Mouse (Mus musculus): ENCODE results near the gene Rpl27a.

Rpl27a gene

GRCm38 (mm10) chr7:109525740-109526663, 7.1 kb downstream of the Rpl27a start:
- DNase-seq (ENCODE audit: low spot score in 2 of 2) = no peak

- no peak for DNase-seq (ENCODE audit: low spot score in 2 of 2)
These were observed 8.6 kb downstream of the Rpl27a start for GRCm38 (mm10) chr7:109527536-109527935.

GRCm38 (mm10) chr7:109528356-109528755, 9.4 kb downstream of the Rpl27a start:
- no peak for DNase-seq (ENCODE audit: low spot score in 2 of 2)

- DNase-seq (ENCODE audit: low spot score in 2 of 2) = no peak
These were observed 10.8 kb downstream of the Rpl27a start for GRCm38 (mm10) chr7:109529741-109530140.

GRCm38 (mm10) chr7:109531501-109531900, 12.6 kb downstream of the Rpl27a start:
- no peak for DNase-seq (ENCODE audit: low spot score in 2 of 2)

- DNase-seq (ENCODE audit: low spot score in 2 of 2) = no peak
These were observed 13.7 kb downstream of the Rpl27a start for GRCm38 (mm10) chr7:109532691-109533090.

- no peak for DNase-seq (ENCODE audit: low spot score in 2 of 2)
These were observed 14.2 kb downstream of the Rpl27a start for GRCm38 (mm10) chr7:109533129-109533528.

GRCm38 (mm10) chr7:109533888-109534287, 14.9 kb downstream of the Rpl27a start:
- DNase-seq (ENCODE audit: low spot score in 2 of 2) = no peak

GRCm38 (mm10) chr7:109534921-109535320, 16.0 kb downstream of the Rpl27a start:
- no peak for DNase-seq (ENCODE audit: low spot score in 2 of 2)

- DNase-seq (ENCODE audit: low spot score in 2 of 2) = no peak
These were observed 17.6 kb downstream of the Rpl27a start for GRCm38 (mm10) chr7:109536451-109536946.

- DNase-seq (ENCODE audit: low spot score in 2 of 2) = no peak
These were observed 22.0 kb downstream of the Rpl27a start for GRCm38 (mm10) chr7:109540902-109541301.

- no peak for DNase-seq (ENCODE audit: low spot score in 2 of 2)
These were observed 22.8 kb downstream of the Rpl27a start for GRCm38 (mm10) chr7:109541609-109542363.

- DNase-seq (ENCODE audit: low spot score in 2 of 2) = no peak
These were observed 23.3 kb downstream of the Rpl27a start for GRCm38 (mm10) chr7:109542364-109542628.

- DNase-seq (ENCODE audit: low spot score in 2 of 2) = no peak
These were observed 25.8 kb downstream of the Rpl27a start for GRCm38 (mm10) chr7:109544792-109545191.

GRCm38 (mm10) chr7:109545255-109545993, 26.5 kb downstream of the Rpl27a start:
- DNase-seq (ENCODE audit: low spot score in 2 of 2) = no peak

GRCm38 (mm10) chr7:109546186-109546585, 27.2 kb downstream of the Rpl27a start:
- DNase-seq (ENCODE audit: low spot score in 2 of 2) = no peak

- no peak for DNase-seq (ENCODE audit: low spot score in 2 of 2)
These were observed 27.8 kb downstream of the Rpl27a start for GRCm38 (mm10) chr7:109546726-109547125.

- DNase-seq (ENCODE audit: low spot score in 2 of 2) = no peak
These were observed 40.6 kb downstream of the Rpl27a start for GRCm38 (mm10) chr7:109559536-109559935.

- no peak for DNase-seq (ENCODE audit: low spot score in 2 of 2)
These were observed 42.7 kb downstream of the Rpl27a start for GRCm38 (mm10) chr7:109561466-109562153.

- DNase-seq (ENCODE audit: low spot score in 2 of 2) = no peak
These were observed 43.2 kb downstream of the Rpl27a start for GRCm38 (mm10) chr7:109562154-109562599.

GRCm38 (mm10) chr7:109562676-109563075, 43.7 kb downstream of the Rpl27a start:
- no peak for DNase-seq (ENCODE audit: low spot score in 2 of 2)

Data from right cerebral cortex, postnatal 36 days (tissue).